Mouse (Mus musculus) right cerebral cortex, postnatal 14 days (tissue): Measurements from ENCODE around the gene Parvb.

Source experiments
- DNase-seq: peaks from one replicate; pipeline ENCODE4 v3.0.0; 2022

The Parvb gene

GRCm38 (mm10) chr15:84295225-84295624, 63.4 kb downstream of the Parvb start:
- no peak for DNase-seq

GRCm38 (mm10) chr15:84297454-84297853, 65.6 kb downstream of the Parvb start:
- no peak for DNase-seq

- DNase-seq, result peak; percentile 64
Measured at GRCm38 (mm10) chr15:84298804-84299370, 67.0 kb downstream of the Parvb start.

- no peak for DNase-seq
Measured at GRCm38 (mm10) chr15:84299662-84300333, 68.0 kb downstream of the Parvb start.

DNA sequence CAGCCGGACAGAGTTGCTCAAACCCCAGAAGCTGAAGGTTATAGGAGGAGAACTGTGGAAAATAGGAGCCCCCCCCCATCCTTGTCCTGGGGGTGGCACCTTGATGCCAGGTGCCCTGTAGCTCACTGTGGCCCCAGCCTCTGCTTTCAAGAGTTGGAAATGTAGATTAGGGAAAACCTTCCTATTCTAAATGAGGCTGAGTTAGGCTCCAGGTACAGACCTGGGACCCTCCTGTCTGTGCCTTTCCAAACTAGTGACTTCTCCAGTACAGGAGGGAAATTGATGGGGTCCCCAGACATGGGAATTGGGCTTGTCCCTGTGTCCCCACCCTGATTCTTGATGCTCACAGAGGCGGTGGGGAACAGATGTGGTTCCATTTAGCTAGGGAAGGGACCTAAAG, 68.7 kb downstream of the Parvb start:
- no peak for DNase-seq

DNA sequence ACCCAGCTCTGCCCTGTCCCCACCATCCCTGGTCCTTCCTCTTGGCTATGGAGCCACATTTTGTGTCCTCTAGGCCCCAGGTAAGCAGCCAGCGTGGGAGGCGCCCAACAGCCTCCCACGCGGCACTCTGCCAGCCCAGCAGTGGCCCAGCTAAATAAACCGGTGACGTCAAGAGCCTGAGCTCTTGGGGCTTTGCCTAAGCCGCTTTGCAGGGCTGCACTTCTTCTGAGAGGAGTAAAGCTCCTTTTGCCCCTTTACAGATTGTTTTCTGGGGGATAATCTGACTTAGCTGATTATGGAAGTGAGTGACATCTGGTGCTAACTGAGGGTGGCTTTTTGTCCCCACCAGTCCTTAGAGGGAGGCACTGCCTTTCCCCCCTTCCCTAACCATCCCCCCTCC, 69.2 kb downstream of the Parvb start:
- peak; percentile 63 for DNase-seq

GRCm38 (mm10) chr15:84301641-84302420, 70.0 kb downstream of the Parvb start:
- no peak for DNase-seq

DNA sequence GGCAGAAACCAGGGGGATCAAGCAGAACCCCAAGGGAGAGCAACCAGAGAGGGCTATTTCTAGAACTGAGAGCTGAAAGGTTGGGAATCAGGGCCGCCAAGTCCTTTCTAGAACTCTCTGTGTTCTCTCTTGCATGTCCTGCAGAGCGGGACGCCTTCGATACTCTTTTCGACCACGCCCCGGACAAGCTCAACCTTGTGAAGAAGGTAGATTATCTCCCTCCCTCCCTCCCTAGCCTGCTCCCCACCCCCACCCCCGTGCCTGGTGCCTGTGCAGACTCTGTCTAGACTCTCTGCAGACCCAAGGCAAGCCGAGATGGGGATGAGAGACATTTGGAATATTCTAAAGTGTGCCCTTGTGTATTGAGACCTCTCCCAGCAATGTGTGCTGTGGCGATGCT, 71.4 kb downstream of the Parvb start:
- DNase-seq, result no peak

GRCm38 (mm10) chr15:84305333-84305732, 73.5 kb downstream of the Parvb start:
- no peak for DNase-seq

DNA sequence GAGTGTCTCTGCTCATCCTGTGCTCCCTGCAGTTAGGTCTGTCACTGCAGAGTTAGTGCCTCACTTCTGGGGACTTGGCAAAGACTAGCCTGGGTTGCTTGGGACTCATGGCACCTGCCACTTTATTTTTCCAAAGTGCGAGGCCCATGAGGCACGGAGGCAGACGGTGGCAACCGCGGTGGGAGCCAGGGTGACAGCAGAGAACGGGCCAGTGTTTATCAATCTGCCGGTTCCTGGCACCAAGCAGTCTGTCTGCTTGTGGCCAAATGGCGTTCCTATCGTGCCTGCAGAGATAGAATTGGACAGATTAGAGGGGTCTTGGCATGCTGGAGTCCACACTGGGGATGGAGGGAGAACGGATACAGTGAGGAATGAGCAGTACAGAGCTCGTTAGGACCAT, 78.4 kb downstream of the Parvb start:
- no peak for DNase-seq

DNA sequence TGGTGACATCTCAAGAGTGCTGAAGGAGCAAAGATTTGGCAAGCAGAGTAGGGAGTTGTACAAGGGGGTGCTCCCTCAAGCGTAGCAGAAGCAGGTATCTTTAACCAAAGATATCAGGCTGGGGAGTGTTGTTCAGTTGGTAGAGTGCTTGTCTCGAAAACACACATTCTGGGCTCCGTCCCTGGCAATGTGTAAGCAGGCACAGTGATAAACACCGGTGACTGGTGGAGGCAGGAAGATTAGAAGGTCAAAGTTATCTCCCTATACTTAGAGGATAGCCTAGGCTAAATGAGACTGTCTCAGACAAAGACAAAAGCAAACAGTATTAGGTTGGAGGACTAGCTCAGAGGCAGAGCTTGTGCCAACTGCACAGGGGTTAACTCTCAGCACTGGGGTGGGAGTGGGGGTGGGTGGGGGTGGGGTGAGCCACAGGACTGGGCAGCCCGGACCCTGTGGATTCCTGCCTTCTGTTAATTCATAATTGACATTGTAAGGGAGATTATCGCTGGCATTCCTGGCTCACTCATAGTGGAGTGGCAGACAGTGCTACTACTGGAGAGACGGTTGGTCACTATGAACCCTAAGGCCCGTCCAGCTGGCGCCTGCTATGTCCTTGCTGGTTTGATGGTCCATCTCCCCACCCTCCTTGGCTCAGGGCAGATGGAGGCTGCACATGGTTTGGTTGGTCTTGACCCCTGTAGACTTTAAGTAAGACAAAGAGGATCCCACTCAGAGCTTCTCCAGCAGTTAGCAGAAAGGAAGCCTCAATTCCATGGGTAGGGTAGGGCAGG, 79.6 kb downstream of the Parvb start:
- DNase-seq, result no peak

GRCm38 (mm10) chr15:84312878-84313565, 81.2 kb downstream of the Parvb start:
- no peak for DNase-seq

- DNase-seq, result no peak
Measured at GRCm38 (mm10) chr15:84313566-84313878, 81.7 kb downstream of the Parvb start.

- no peak for DNase-seq
Measured at GRCm38 (mm10) chr15:84314420-84315080, 82.7 kb downstream of the Parvb start.

- DNase-seq, result no peak
Measured at GRCm38 (mm10) chr15:84315276-84316046, 83.6 kb downstream of the Parvb start.

DNA sequence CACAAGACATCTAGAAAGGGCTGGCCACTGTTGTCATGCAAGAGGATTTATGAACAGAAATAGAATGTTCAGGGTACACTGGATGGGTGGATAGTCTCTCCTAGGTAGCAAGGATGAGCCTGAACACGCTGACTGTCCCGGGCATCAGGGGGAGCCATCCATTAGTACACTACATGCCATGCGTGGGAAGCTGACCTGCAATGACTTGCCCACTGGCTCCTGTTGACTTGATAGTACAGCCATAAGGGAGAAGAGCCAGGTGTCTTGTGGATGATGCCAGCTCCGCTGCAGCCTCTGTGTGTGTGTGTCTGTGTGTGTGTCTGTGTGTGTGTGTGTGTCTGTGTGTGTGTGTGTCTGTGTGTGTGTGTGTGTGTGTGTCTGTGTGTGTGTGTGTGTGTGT, 87.5 kb downstream of the Parvb start:
- no peak for DNase-seq

DNA sequence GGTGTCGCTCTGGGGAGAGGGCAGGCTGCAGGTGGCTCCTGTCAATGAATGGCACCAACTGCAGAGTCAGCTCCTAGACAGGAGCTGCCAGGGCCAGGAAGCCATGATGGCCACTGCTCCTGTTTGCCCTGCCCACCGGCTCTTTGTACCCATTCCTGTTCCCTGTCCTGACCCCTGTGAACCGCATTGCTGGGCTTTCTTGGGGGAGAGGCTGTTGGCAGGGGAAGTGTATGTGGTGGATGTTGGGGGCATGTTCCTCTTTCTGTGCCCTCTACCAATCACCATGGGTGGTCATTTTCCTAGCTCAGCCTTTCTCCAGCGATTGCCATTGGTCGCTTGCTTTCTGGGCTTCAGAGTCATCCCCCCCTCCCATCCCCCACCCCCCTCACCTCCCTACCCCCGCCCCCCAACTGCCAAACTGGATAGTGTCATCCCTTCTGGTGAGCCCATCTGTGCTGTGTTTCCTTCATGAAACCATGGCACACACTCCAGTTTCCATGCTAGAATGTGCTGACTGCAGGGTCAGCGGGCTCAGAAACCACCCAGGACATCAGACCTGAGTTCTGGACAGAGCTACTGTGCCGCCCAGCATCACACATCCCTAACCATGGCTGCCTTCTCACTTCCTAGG, 89.8 kb downstream of the Parvb start:
- no peak for DNase-seq

- no peak for DNase-seq
Measured at GRCm38 (mm10) chr15:84323966-84324869, 92.4 kb downstream of the Parvb start, which contains the start of gene Parvg. Gene Parvg (plus strand): TSS chr15:84324026.

- no peak for DNase-seq
Measured at GRCm38 (mm10) chr15:84324870-84325553, 93.2 kb downstream of the Parvb start.
